Mouse (Mus musculus): ENCODE results near the gene Il34. TPM values are rescaled to one million over a fixed set of nuclear protein-coding genes. Genes with fewer than 3 reads are reported as not detected.

Gene Il34
- total RNA-seq (2015; ENCODE audit: low replicate concordance) (1.3 TPM in 1 of 2 replicates, not detected in the other), total RNA-seq (2017; ENCODE audit: low replicate concordance) (0.91 TPM in 1 of 2 replicates, not detected in the other)

DNA sequence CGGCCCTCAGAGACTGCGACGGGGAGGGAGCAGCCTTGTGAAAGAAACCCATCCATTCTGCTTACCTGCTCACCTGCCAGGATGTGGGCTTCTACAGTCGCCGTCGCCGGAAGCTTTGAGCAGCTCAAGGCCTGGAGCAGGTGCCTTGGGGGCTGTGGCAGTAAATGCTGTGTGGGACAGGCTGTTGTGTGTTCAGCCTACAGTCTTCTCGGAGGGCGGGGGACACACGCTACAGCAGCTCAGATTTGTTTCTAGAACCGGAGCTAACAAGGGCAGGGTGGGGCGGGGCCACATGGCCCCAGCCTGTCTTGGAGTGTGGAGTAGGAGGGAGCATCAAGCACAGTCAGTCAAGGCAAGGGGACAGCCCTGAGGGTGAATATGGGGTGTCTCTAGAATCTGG is at the start of gene Il34:
Gene Il34, minus strand, starts transcription at position 256 of the 400 bp plus-strand sequence.
- ATAC-seq (replicated peaks; ENCODE audit: low FRiP score, poor library complexity, severe bottlenecking), result no peak

DNA sequence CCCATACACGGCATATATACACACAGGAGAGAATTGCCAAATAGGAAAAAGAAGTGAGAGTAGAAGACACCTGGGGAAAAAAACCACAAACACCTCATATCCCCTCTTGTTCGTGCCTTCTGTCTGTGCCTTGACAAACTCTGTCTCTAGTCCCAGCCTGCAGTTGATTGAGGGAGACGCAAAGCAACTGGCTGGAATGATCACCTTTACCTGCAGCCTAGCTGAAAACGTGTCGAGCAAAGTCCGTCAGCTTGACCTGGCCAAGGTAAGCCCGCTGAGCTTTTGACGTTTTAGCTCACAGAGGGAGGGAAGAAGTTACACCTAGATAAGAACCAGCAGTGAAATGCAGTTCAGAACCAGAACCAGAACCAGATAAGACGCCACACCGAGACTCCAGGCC is 45.5 kb upstream of the Il34 start:
- no peak for ATAC-seq (replicated peaks; ENCODE audit: low FRiP score, poor library complexity, severe bottlenecking)

DNA sequence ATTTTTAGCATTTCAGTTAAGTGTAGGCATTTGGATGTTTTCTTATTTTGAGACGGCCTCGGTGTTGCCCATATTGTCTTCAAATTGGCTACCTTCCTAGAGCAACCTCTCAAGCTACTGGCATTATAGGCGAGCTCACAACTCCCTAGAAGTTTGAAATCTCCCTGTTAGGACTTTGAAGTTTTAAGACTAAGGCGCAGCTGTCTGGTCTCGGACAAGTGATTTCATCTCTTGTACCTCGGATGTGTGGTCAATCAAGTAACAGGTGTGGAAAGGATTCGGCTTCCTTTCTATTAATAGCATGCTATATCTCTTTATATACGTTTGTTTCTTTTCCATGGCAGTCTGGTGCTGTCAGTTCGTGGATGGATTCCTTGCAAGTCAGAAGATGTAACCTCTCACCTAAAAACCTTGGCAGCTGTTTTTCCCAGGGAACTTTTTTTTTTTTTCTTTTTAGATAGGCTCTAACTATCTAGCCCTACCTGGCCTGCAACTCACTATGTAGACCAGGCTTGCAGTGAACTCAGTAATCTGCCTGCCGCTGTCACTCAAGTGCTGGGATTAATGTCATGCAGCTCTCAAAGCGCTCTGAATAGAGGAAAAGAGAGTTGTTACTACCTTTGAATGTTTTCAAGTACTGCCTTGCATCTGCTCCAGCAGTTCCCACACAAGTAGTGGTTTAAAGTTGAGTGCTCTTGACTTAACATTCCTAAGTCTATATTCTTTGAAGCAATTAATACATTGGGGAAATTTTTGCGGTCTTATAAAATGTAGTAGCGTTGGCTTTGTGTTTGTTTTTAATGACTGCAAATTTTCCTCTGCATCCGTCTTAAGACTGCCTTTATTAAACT is 42.1 kb upstream of the Il34 start:
- no peak for ATAC-seq (replicated peaks; ENCODE audit: low FRiP score, poor library complexity, severe bottlenecking)

DNA sequence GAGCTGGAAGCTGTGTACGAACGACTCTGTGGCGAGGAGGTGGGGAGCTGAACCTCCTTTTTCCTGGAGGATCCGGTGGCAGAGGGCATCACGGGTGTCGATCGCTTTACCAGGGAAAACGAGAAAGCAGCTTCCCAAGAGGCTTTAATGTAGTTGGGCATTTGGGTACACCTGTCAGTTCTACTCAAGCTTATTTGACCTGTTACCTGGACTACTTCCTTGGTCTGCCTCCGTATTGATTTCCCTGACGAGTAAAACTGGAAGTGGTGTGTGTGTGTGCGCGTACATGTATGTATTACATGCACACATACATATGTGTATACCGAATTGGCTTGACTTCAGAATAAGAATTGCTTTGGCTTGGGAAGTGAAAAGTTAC is 41.4 kb upstream of the Il34 start:
- ATAC-seq (replicated peaks; ENCODE audit: low FRiP score, poor library complexity, severe bottlenecking), result peak; percentile 7; the same call in 1 of the 2 replicates

DNA sequence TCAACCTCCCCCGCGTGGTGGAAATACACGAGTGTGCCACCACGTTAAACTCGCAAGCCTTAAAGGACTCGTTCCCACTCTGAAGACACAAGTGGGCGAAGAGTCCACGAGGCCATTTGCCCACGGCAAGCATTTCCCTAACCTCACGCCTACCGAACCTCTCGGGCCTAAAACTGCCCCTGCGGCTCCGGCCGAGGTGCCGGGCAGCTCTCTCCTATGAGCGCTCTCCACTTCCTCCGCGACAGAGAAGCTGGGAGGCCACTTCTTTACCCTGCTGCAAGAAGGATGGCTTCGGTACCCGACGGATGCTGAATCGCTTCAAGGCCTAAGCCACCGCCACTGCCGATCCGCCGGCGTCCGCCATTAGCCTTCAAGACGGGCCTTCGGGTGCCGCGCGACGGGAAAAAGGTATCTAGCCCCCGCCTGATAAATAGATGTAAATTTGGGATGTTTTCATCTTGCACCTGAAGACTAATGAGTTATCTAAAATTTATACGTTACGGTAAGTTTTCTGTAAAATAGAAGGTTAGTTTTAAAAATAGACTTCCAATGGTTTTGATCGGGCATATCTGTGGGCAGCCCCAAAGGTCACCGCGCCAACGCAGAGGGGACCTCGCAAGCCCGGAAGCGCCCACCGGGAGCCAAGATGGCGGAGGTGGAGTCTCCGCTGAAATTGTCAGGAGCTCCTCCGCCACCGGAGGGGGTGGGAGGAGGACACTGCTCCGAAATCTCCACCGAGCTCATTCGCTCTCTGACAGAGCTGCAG is 40.9 kb upstream of the Il34 start, which contains the start of the genes Cog4 and Sf3b3:
Gene Cog4, plus strand, starts transcription at position 196 of the 766 bp plus-strand sequence.
Gene Sf3b3, minus strand, starts transcription at position 383 of the 766 bp plus-strand sequence.
- ATAC-seq (replicated peaks; ENCODE audit: low FRiP score, poor library complexity, severe bottlenecking), result peak; percentile 98

DNA sequence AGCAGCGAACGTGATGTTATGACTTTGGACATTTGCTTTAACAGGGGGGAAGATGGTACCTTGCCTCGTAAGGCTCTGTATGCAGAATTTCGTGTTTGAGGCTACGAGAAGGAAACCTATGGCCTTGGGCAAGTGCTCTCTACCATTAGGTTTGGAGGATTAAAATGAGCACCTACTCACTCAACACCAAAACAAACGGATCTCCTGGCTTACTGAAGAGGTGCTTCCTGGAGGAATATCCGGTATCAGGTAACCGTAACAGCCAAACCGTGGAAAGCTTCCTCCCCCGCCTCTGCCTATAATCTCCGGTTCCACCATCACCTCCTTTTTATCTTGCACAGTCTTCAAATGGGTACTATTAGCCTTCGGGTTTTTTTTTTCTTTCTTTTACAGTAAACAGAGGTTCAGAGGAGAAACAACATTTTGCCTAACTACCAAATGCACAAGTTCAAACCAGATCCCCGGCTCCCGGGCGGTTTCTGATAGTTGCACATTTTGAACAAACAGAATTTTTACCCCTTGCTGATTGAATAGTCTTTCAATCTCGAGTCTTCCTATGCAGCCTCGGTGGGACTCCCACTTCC is 40.2 kb upstream of the Il34 start:
- no peak; the same call in 1 of the 2 replicates for ATAC-seq (replicated peaks; ENCODE audit: low FRiP score, poor library complexity, severe bottlenecking)

DNA sequence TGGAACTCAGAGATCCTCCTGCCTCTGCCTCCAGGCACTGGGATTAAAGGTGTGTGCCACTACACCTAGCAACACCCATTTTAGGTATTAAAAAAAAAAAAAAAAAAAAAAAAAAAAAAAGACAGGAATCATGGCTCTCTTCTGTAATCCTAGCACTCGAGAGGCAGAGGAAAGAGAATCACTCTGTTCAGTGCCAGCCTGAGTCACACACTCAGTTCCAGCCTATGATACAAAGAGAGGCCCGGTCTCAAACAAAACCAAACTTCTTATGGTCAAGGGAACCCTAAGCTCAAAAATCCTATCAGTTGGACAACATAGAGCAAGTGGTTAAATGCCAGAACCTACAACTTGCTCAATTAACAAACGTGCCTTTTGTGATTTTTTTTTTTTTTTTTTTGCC is 39.2 kb upstream of the Il34 start:
- no peak for ATAC-seq (replicated peaks; ENCODE audit: low FRiP score, poor library complexity, severe bottlenecking)

DNA sequence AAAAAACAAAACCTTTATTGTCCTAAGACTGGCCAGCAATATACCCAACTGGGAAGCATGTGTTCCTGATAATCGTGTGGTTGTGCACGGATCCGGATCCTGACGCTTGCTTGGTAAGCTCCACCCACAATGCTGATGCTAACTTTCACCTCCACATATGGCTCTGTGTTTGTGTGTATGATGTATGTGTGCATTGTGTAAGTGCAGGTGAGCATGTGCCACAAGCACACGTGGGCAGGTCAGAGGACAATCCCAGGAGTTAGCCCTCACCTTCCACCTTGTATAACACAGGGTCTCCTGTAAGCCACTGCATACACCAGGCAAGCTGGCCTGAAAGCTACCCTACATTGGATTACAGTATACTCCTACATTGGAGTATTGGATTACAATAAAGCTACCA is 37.5 kb upstream of the Il34 start:
- ATAC-seq (replicated peaks; ENCODE audit: low FRiP score, poor library complexity, severe bottlenecking), result no peak

DNA sequence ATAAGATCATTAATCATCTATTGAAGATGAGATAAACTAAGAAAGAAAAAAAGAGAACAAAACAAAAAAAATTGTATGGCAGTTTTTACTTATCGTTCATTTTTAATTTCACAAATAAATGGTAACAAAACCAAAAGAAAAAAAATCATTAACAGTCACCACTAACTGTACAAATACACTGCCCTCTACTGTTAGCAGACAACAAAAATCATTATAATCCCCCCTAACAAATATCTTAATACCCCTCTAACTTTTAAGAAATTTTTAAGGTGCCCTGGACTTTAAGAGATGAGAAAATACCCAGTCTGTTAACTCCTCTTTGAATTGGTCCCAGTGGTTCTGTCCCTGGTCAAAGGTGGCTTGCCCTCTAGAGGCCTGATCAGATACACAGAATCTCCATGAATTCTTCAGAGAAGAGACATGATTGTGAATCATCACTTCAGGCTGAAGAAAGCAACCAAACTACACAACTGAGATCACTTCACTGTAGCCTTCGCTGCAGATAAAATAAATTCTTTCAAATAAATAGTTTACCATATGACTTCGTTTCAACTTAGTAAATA is 36.4 kb upstream of the Il34 start:
- no peak for ATAC-seq (replicated peaks; ENCODE audit: low FRiP score, poor library complexity, severe bottlenecking)

DNA sequence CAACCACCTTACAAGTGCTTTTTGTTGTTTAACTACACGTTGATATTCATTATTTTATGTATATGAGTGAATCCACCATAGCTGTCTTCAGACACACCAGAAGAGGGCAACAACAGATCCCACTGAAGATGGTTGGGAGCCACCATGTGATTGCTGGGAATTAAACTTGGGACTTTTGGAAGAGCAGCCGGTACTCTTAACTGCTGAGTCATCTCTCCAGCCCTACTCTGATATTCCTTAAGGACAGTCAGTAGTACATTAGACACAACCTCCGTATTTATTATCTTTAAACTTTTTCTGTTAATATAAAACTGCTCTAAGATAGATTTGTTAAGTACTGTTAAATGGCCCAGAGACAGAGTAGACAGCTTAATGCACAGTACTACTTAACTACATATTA is 26.2 kb upstream of the Il34 start:
- no peak for ATAC-seq (replicated peaks; ENCODE audit: low FRiP score, poor library complexity, severe bottlenecking)

DNA sequence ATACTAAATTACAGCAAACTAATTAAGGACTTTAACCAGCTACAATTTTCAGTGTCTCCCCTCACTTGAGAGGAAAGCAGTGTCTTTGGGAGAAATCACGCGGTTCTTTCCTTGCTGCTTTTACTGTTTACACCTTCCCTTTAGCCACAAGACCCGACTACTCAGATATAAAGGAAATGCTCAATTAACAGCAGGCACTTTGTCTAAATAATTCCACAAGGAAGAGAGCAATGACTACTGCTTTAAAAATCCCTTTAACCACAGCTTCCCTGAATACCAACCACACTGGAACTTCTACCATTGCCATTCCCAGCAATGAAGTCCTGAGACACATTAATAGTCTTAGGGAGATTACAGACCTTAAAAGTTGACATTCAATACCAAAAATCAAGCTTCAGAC is 22.8 kb upstream of the Il34 start:
- ATAC-seq (replicated peaks; ENCODE audit: low FRiP score, poor library complexity, severe bottlenecking), result no peak

DNA sequence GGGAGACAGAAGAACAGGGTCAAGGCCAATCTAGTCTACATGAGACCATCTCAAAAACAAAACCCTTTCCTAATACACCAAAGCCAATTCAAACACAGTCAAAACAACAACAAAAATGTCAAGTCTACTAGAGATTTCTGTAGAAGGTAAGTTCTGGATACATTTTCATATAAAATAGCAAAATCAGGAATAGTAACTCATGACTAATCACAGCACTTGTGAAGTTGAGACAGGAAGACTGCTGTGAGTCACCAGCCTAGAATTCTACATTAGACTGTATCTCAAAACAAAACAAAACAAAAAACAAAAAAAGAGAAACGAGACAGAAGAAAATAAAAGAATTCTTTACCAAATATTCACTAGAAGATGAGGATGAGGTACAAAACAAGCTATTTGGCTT is 19.1 kb upstream of the Il34 start:
- ATAC-seq (replicated peaks; ENCODE audit: low FRiP score, poor library complexity, severe bottlenecking), result no peak

DNA sequence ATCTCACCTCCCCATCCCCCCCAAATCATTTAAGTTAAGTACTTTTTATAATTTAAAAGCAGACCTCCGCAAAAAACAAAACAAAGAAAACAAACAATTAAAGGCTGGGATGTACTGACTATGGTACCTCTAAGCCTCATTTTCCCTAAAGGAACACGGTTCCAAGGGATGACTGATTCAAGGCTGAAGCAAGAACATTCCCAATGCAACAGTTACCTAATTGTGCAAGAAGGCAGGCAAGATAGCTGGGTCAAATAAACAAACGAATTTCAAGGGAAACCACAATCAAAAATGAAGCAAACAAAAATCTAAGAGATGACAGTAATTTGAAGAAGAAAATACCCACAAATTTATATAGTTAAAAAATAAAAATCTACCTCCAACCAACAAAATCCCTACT is 16.2 kb upstream of the Il34 start:
- ATAC-seq (replicated peaks; ENCODE audit: low FRiP score, poor library complexity, severe bottlenecking), result no peak

DNA sequence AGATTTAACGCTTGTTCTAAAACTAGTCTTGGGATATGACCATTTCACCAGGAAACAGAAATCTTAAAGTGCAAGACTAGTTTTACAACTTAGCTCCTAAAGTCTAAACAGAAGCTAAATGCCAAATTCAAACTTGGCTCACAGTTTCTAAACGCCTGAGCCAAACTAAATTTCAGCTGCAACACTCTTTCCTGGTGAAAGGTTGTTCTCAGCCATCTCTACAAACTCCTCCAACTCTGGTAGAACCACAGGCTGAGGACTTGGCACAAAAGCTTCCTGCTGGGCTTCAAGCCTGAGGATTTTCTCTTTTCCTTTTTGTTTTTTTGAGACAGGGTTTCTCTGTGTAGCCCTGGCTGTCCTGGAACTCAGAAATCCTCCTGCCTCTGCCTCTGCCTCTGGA is 14.5 kb upstream of the Il34 start:
- ATAC-seq (replicated peaks; ENCODE audit: low FRiP score, poor library complexity, severe bottlenecking), result no peak

DNA sequence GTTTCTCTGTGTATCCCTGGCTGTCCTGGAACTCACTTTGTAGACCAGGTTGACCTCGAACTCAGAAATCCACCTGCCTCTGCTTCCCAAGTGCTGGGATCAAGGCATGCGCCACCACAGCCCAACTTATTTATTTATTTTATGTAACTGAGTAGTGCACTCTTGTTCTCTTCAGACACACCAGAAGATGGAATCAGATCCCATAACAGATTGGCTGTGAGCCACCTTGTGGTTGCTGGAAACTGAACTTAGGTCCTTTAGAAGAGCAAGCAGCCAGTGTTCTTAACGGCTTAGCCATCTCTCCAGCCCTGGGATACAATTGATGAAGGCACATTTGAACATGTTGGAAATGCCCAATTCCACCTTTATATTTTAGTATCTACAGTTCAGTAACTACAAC is 12.9 kb upstream of the Il34 start:
- ATAC-seq (replicated peaks; ENCODE audit: low FRiP score, poor library complexity, severe bottlenecking), result no peak

DNA sequence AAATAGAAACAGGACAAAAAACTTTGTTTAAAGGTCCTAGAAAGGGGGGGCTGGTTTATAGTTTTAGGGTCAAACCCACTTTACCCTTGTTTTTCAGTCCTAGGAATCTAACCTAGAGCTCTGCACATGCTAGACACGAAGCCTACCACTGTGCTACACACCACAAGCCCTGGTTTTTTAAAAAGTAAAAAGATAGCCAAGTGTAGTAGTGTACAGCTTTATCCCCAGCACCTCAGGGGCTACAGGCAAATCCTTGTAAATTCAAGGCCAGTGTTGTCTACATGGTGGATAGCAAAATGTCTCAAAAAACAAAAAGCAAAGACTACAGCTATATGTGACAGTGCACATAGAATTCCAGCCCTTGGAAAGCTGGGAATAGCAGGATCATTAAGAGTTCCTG is 11.3 kb upstream of the Il34 start:
- ATAC-seq (replicated peaks; ENCODE audit: low FRiP score, poor library complexity, severe bottlenecking), result no peak

DNA sequence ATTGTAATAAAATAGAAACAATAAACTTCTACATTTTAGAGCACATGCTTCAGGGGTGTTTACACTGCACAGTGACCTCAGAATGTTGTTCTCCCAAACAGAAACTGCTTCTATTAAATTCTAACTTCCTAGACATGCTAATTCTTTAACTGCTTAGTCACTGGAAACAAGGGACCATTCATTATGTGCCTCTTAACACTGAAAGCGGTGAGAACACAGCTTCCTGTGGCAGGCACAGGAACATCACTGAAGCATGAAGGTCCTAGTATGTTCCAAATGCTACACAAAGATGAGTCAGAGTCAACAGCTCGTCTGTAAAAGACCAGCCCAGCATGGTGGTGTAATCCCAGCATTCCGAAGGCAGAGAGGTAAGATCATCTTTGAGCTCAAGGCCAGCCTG is 9.6 kb upstream of the Il34 start:
- ATAC-seq (replicated peaks; ENCODE audit: low FRiP score, poor library complexity, severe bottlenecking), result no peak

DNA sequence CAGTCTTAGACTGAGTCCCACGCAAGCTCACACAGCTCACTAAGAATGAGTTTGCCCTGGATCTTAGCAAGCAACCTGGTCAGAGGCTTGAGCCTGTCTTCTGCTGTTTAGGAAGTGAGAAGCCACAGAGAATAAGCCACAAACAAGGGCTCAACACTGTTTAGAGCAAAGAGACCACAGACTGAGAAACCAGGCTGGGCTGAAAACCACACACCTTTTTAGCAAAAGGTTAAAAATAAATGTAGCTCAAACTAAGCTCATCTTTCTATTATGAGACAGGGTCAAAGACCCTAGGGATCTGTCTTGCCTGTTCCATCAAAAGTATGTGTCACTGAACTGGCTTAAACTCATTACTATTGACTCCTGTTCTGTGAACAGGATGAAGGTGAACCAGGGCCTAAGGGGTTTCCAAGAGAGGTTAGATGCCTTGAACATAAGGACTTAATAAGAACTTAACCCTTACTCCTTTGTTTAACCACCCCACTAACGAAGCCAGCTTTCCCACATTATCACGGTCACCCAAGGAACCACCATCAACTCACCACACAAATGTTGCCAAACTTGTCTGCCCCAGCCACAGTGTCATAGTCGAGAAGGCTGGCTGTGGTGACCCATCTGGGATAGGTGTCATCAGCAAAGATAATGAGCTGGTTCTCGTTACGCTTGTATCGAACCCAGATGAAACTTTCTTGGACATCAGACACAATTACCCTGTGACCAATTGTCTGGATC is 7.5 kb upstream of the Il34 start:
- ATAC-seq (replicated peaks; ENCODE audit: low FRiP score, poor library complexity, severe bottlenecking), result no peak

DNA sequence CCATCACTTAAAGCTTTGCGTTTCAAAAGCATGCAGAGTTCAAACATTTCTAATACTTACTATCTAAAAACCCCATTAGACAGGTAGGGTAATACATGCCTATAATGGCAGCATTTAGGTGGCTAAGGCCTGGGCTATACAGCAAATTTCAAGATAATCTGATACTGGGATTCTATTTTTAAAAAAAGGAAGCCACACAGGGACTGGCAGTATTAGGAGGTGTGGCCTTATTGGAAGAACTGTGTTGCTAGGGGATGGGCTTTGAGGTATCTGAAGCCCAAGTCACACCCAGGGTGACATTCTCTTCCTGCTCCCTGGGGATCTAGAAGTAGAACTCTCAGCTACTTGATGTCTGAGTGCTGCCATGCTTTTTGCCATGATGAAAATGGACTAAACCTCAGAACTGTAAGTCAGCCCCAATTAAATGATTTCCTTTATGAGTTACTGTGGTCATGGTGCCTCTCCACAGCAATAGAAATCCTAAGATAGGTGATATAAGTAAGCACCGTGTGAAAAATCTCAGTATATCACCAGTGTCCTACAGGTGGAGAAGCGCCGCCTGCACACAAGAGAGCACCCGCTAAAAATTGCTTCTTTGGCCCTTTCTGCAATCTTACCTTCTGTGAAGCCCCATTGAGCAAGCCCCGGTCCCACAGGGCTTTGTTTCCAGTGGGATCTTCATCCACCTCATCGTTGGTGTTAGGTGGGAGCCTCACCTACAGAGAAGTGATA is 6.8 kb upstream of the Il34 start:
- no peak for ATAC-seq (replicated peaks; ENCODE audit: low FRiP score, poor library complexity, severe bottlenecking)
